Mouse (Mus musculus): Measurements from ENCODE around the gene Zfp870. TPM values are rescaled to one million over a fixed set of nuclear protein-coding genes. Genes with fewer than 3 reads are reported as not detected.

Gene Zfp870
- polyA plus RNA-seq, 1 experiment from 2014 or later: 2.7 TPM

DNA sequence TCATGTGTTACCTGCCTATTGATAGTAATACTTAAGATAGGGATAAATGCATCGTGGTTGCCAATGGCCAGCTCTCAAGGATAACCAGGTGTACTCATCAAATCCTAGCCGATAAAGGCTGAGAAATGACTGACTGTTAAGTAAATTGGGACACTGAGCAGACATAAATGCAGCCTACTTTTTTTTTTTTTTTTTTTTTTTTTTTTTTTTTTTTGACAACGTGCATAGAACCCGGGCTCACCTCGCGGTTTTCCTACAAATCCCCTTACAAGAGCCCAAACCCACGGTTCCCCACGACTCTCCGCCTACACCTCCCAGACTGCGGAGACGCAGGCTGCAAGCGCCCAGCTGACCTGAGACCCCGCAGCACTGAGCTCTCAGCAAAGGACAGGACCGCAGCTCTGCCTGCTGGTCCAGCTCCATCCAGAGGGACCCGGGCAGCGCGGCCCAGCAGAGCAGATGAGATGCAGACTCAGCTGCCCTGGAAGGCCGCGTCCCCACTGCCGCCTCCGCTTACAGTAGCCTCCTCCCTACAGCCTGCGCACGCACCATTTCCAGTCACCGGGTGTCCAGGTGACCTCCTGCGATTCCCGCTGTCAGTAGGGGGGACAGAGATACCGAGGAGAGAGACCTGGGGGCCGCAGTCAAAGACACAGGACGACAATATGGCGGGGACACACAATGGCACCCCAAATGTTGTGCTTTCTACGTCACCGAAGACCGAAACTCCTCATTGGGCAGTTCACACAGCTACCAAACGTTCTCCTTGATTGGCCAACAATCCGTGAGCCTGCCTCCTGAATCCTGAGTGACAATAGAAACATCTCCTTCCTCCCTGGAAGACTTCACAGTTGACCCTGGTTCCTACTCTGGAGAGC, 61.7 kb downstream of the Zfp870 start, which contains the start of gene Zfp799:
Gene Zfp799, minus strand, starts transcription at position 722 of the 878 bp plus-strand sequence.
- Histone ChIP-seq H3K79me2 (ENCODE audit: inconsistent target) (peaks cover 37% of the 10 kb centered on the region), H3K36me3 (ENCODE audit: inconsistent target) (no peaks in the 10 kb centered on the region; the same call in 1 of the 2 replicates), H3K4me3 (ENCODE audit: inconsistent target) (peak within 1 kb of the TSS; percentile 65), H3K27ac (0 out of 2 replicates have a peak within 1 kb of the TSS, but pooled peaks have one; percentile 22)
- WGBS (ENCODE audit: missing documents): 4% methylated on average over 34 of the region's 35 CpGs

Other genes with a start within 250 kb of the Zfp870 start
- gene Cyp4f40, start 232.7 kb downstream of the Zfp870 start, polyA plus RNA-seq (2018): not detected in 3 replicates
- gene Cyp4f15, start 206.0 kb downstream of the Zfp870 start, polyA plus RNA-seq (2018): not detected in 3 replicates
- gene Zfp871, start 103.4 kb downstream of the Zfp870 start, polyA plus RNA-seq (2018): 7.9 to 14.1 TPM (median 13.0 TPM) in 3 replicates
- gene Zfp811, start 81.7 kb downstream of the Zfp870 start, polyA plus RNA-seq (2018): 0.06 to 0.16 TPM in 2 of 3 replicates, not detected in the other
- 2.2 to 2.8 TPM (median 2.3 TPM) in 3 replicates for gene Zfp799, start 61.4 kb downstream of the Zfp870 start, polyA plus RNA-seq (2018)
- not detected in 3 replicates for gene Cyp4f14, start 25.7 kb upstream of the Zfp870 start, polyA plus RNA-seq (2018)
- gene Cyp4f13, start 55.8 kb upstream of the Zfp870 start, polyA plus RNA-seq (2018): 18.9 to 23.1 TPM (median 21.1 TPM) in 3 replicates
- 5.8 to 7.5 TPM (median 6.6 TPM) in 3 replicates for gene Zfp472, start 74.2 kb upstream of the Zfp870 start, polyA plus RNA-seq (2018)
- 6.6 to 9.1 TPM (median 7.2 TPM) in 3 replicates for gene Zfp952, start 101.5 kb upstream of the Zfp870 start, polyA plus RNA-seq (2018)
- gene Zfp763, start 141.8 kb upstream of the Zfp870 start, polyA plus RNA-seq (2018): 1.9 to 3.2 TPM (median 3.1 TPM) in 3 replicates
- not detected in 3 replicates for gene 4921501E09Rik, start 176.4 kb upstream of the Zfp870 start, polyA plus RNA-seq (2018)
- gene Zfp563, start 197.7 kb upstream of the Zfp870 start, polyA plus RNA-seq (2018): 3.5 to 4.6 TPM (median 4.3 TPM) in 3 replicates
- gene Morc2b, start 248.0 kb upstream of the Zfp870 start, polyA plus RNA-seq (2018): not detected in 3 replicates

Measured in macrophage (primary cell).